Mouse (Mus musculus) liver, embryonic 15.5 days (tissue): ENCODE data around the gene Dnm3. TPM values are rescaled to one million over a fixed set of nuclear protein-coding genes. Genes with fewer than 3 reads are reported as not detected.

Source experiments
- ATAC-seq: fragments of 200-750 bp; cut with Nextera tagmentation; 2 replicates; pipeline ENCODE4 v1.8.0; 2017; ENCODE audit warnings: moderate number of reproducible peaks, mild to moderate bottlenecking, moderate library complexity; ENCODE audit not compliant: insufficient read depth
- H3K27ac ChIP-seq: fragments of 300-500 bp; sonication (generic); replicated peaks from 2 replicates; pipeline ENCODE4 v1.5.1; 2015; ENCODE audit warnings: mild to moderate bottlenecking, inconsistent platforms
- H3K27me3 ChIP-seq: fragments of 300-500 bp; sonication (generic); 2 replicates; pipeline ENCODE4 v1.6.1; 2015; ENCODE audit warnings: mild to moderate bottlenecking, inconsistent platforms
- H3K36me3 ChIP-seq: fragments of 300-500 bp; sonication (generic); replicated peaks from 2 replicates; pipeline ENCODE4 v1.6.1; 2015; ENCODE audit warnings: moderate library complexity, mild to moderate bottlenecking, inconsistent platforms
- H3K4me1 ChIP-seq: fragments of 300-500 bp; sonication (generic); replicated peaks from 2 replicates; pipeline ENCODE4 v1.6.1; 2015; ENCODE audit warnings: inconsistent platforms
- H3K4me2 ChIP-seq: fragments of 300-500 bp; sonication (generic); 2 replicates; pipeline ENCODE4 v1.6.1; 2015; ENCODE audit warnings: moderate library complexity, mild to moderate bottlenecking, inconsistent platforms
- H3K4me3 ChIP-seq: fragments of 300-500 bp; sonication (generic); replicated peaks from 2 replicates; pipeline ENCODE4 v1.5.1; 2015; ENCODE audit warnings: mild to moderate bottlenecking, inconsistent platforms
- H3K9ac ChIP-seq: fragments of 300-500 bp; sonication (generic); 2 replicates; pipeline ENCODE4 v1.6.1; 2015; ENCODE audit warnings: moderate library complexity, mild to moderate bottlenecking, inconsistent platforms
- H3K9me3 ChIP-seq: fragments of 300-500 bp; sonication (generic); replicated peaks from 2 replicates; pipeline ENCODE4 v1.6.1; 2016; ENCODE audit warnings: inconsistent platforms
- WGBS: fragments of 180-500 bp; shearing (Covaris S2); methylation state at CpG from one replicate; pipeline ENCODE4 v1.1.7; 2015; ENCODE audit warnings: mixed read lengths; ENCODE audit not compliant: insufficient replicate concordance; 5-methylcytosine and 5-hydroxymethylcytosine counted together
- polyA plus RNA-seq: library from polyadenylated mRNA; unstranded; fragments of >200 nt; fragmentation: Nextera tagmentation; extraction: Ambion mirVana; gene quantifications from 2 replicates; pipeline ENCODE4 v1.2.1, GENCODE M21; 2015

Gene Dnm3
- polyA plus RNA-seq, 1 experiment from 2014 or later: 1.2 TPM

- no peaks in the 10 kb centered on the region for H3K36me3 ChIP-seq
- H3K4me2 ChIP-seq: no peak overlapping the region
- no peak overlapping the region for H3K9ac ChIP-seq
- no peaks in the 10 kb centered on the region for H3K9me3 ChIP-seq
- no peak for ATAC-seq
- no peak overlapping the region for H3K4me3 ChIP-seq
- WGBS: 71% methylated on average over 8 of the region's 8 CpGs
- H3K4me1 ChIP-seq: 0 out of 2 replicates have a peak, but pooled peaks cover 7% of the 10 kb centered on the region
- no peak overlapping the region for H3K27ac ChIP-seq
- H3K27me3 ChIP-seq: no peaks in the 10 kb centered on the region
Observed at GRCm38 (mm10) chr1:162009086-162009485, 468.7 kb downstream of the Dnm3 start.

DNA sequence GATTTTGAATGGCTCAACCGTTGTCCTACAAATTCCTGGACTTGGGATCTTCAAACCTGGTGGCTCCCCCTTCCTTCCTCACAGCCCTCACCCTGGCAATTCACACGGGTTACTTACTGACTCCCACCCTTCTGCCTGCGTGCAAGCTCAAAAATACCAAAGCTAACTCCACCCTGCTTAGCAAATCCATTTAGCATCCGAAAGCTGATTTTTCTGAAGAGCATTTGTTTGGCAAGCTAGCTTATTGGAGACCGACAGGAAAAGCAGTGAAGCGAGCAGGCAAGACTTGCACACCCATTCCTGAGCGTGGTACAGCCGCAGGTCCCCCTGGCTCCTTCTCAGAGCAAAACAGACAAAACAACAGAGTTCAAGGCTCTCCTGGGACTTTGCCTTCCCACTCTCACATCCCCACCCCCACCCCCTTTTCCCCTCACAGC is 469.2 kb downstream of the Dnm3 start:
- 55% methylated on average over 8 of the region's 8 CpGs for WGBS

DNA sequence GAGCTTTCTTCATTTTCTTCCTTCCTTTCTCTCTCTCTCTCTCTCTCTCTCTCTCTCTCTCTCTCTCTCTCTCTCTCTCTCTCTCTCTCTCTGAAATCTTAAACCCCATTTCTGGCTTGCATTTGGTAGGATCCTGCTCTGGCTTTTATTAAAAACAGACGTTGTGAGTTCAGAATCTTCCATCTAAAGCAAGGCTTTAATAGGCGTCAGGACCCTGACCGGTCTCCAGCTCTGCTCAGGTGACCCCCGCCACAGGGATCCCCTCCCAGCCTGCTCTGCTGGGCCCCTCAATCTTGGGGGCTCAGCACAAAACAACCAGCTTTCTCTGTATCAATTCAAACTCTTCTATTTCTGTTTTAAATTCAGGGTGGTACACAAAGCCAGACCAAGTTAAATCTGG is 469.6 kb downstream of the Dnm3 start:
- no peak overlapping the region for H3K27ac ChIP-seq
- WGBS: 54% methylated on average over 4 of the region's 4 CpGs
- no peak overlapping the region for H3K4me3 ChIP-seq
- no peak overlapping the region for H3K4me2 ChIP-seq
- H3K36me3 ChIP-seq: no peaks in the 10 kb centered on the region
- H3K4me1 ChIP-seq: 0 out of 2 replicates have a peak, but pooled peaks cover 3% of the 10 kb centered on the region
- no peak for ATAC-seq
- no peaks in the 10 kb centered on the region for H3K9me3 ChIP-seq
- H3K27me3 ChIP-seq: no peaks in the 10 kb centered on the region
- no peak overlapping the region for H3K9ac ChIP-seq

More for the DNA sequence above, 469.2 kb downstream of the Dnm3 start:
- Histone ChIP-seq H3K4me1 (0 out of 2 replicates have a peak, but pooled peaks cover 7% of the 10 kb centered on the region), H3K36me3 (no peaks in the 10 kb centered on the region), H3K4me2 (no peak overlapping the region), H3K27me3 (no peaks in the 10 kb centered on the region), H3K27ac (no peak overlapping the region), H3K9ac (no peak overlapping the region), H3K9me3 (no peaks in the 10 kb centered on the region), H3K4me3 (no peak overlapping the region)
- no peak for ATAC-seq

GRCm38 (mm10) chr1:162006109-162006508 is 471.7 kb downstream of the Dnm3 start:
- H3K36me3 ChIP-seq: no peaks in the 10 kb centered on the region
- WGBS: 42% methylated on average over 9 of the region's 9 CpGs
- no peak for ATAC-seq
- H3K4me1 ChIP-seq: 0 out of 2 replicates have a peak, but pooled peaks cover 3% of the 10 kb centered on the region
- no peaks in the 10 kb centered on the region for H3K27me3 ChIP-seq
- no peak overlapping the region for H3K4me3 ChIP-seq
- no peaks in the 10 kb centered on the region for H3K9me3 ChIP-seq
- no peak overlapping the region for H3K27ac ChIP-seq
- no peak overlapping the region for H3K4me2 ChIP-seq
- no peak overlapping the region for H3K9ac ChIP-seq

- peak; percentile 58 for ATAC-seq
- no peaks in the 10 kb centered on the region for H3K9me3 ChIP-seq
- no peak overlapping the region for H3K9ac ChIP-seq
- H3K4me1 ChIP-seq: 0 out of 2 replicates have a peak, but pooled peaks cover 3% of the 10 kb centered on the region
- no peaks in the 10 kb centered on the region for H3K36me3 ChIP-seq
- peak overlapping the region; percentile 30 for H3K4me3 ChIP-seq
- 34% methylated on average over 23 of the region's 23 CpGs for WGBS
- H3K4me2 ChIP-seq: peak overlapping the region; percentile 32
- H3K27ac ChIP-seq: peak overlapping the region; percentile 66
- no peaks in the 10 kb centered on the region for H3K27me3 ChIP-seq
Observed at GRCm38 (mm10) chr1:162004821-162005770, 472.7 kb downstream of the Dnm3 start.

DNA sequence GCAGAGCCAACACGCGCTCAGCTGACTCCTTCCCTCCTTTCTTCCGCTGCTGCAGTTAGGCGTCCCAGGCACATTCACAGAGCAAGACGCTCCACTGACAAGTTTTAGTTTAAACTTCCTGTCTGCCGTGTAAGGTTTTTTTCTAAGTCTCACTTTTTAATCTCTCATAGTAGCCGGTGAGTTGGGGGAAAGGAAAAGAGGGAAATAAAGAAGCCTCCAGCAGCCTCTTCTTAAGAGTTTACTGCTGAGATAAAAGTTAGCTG is 473.4 kb downstream of the Dnm3 start:
- Histone ChIP-seq H3K4me3 (no peak overlapping the region), H3K9ac (no peak overlapping the region), H3K36me3 (no peaks in the 10 kb centered on the region), H3K4me2 (no peak overlapping the region), H3K27me3 (no peaks in the 10 kb centered on the region), H3K4me1 (0 out of 2 replicates have a peak, but pooled peaks cover 6% of the 10 kb centered on the region), H3K9me3 (no peaks in the 10 kb centered on the region), H3K27ac (peak overlapping the region; percentile 41; the same call in 1 of the 2 replicates)
- 35% methylated on average over 7 of the region's 7 CpGs for WGBS
- ATAC-seq: no peak

- 0 out of 2 replicates have a peak, but pooled peaks cover 8% of the 10 kb centered on the region for H3K4me1 ChIP-seq
- no peaks in the 10 kb centered on the region for H3K36me3 ChIP-seq
- 55% methylated on average over 14 of the region's 14 CpGs for WGBS
- H3K4me3 ChIP-seq: no peak overlapping the region
- no peaks in the 10 kb centered on the region for H3K27me3 ChIP-seq
- no peaks in the 10 kb centered on the region for H3K9me3 ChIP-seq
- ATAC-seq: no peak
- H3K27ac ChIP-seq: no peak overlapping the region
- H3K4me2 ChIP-seq: no peak overlapping the region
- H3K9ac ChIP-seq: no peak overlapping the region
Observed at GRCm38 (mm10) chr1:162003729-162004517, 473.9 kb downstream of the Dnm3 start.

DNA sequence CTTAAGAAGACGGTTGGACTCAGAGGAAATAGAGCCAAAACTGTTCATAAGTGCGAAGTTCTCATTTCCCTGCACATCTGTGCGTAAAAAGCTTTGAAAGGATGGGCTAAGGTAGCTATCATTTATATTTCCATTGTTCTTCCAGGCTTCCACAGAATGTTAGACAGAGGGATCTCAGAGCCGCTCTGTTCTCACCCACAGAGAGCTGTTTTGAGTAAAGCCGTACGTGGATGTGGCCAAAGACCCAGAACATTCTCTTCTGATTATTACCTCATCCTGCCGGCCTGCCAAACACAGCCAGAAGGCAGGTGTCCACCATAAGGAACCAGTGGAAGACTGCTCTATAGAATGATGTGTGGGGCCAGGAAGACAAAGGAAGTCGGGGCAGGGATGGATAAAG is 476.5 kb downstream of the Dnm3 start:
- Histone ChIP-seq H3K4me2 (no peak overlapping the region), H3K4me1 (0 out of 2 replicates have a peak, but pooled peaks cover 8% of the 10 kb centered on the region), H3K27me3 (no peaks in the 10 kb centered on the region), H3K4me3 (no peak overlapping the region), H3K27ac (no peak overlapping the region), H3K36me3 (no peaks in the 10 kb centered on the region), H3K9me3 (no peaks in the 10 kb centered on the region), H3K9ac (no peak overlapping the region)
- WGBS: 71% methylated on average over 8 of the region's 8 CpGs
- no peak for ATAC-seq

DNA sequence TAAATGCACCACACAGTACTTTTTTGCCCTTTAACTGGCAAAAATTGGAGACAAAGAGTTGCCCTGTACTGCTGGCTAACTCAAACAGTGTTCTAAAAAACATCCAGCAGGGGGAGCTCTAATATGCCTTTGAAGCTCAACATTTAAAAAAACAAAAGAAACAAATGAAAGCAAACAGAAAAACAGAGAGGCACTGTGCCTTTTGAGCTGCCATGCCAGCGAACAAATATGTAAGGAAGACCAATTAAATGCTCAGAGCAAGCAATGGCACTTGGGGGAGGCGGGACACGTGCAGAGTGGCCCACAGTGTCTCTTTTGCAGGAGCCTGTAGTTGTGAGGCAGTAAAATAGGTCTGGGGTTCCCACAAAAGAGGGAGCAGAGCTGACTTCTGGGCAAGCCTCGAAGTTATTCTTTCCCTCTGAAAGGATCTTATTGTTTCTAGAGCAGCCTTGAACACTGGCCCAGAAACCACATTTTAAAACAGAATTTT is 477.9 kb downstream of the Dnm3 start:
- WGBS: 10% methylated on average over 4 of the region's 4 CpGs
- H3K4me3 ChIP-seq: no peak overlapping the region
- H3K27ac ChIP-seq: no peak overlapping the region
- no peaks in the 10 kb centered on the region for H3K36me3 ChIP-seq
- H3K4me1 ChIP-seq: 0 out of 2 replicates have a peak, but pooled peaks cover 5% of the 10 kb centered on the region
- H3K4me2 ChIP-seq: peak overlapping the region; percentile 29; the same call in 1 of the 2 replicates
- no peak overlapping the region for H3K9ac ChIP-seq
- no peaks in the 10 kb centered on the region for H3K9me3 ChIP-seq
- H3K27me3 ChIP-seq: no peaks in the 10 kb centered on the region
- ATAC-seq: no peak

- no peak overlapping the region for H3K27ac ChIP-seq
- H3K36me3 ChIP-seq: no peaks in the 10 kb centered on the region
- H3K4me1 ChIP-seq: 0 out of 2 replicates have a peak, but pooled peaks cover 5% of the 10 kb centered on the region
- no peak overlapping the region for H3K4me2 ChIP-seq
- no peaks in the 10 kb centered on the region for H3K27me3 ChIP-seq
- no peaks in the 10 kb centered on the region for H3K9me3 ChIP-seq
- no peak overlapping the region for H3K4me3 ChIP-seq
- ATAC-seq: no peak
- no peak overlapping the region for H3K9ac ChIP-seq
- 27% methylated on average over 5 of the region's 5 CpGs for WGBS
Observed at GRCm38 (mm10) chr1:161999338-161999737, 478.5 kb downstream of the Dnm3 start.

GRCm38 (mm10) chr1:161998781-161999180 is 479.1 kb downstream of the Dnm3 start:
- H3K9ac ChIP-seq: no peak overlapping the region
- 0 out of 2 replicates have a peak, but pooled peaks cover 5% of the 10 kb centered on the region for H3K4me1 ChIP-seq
- no peak overlapping the region for H3K27ac ChIP-seq
- H3K9me3 ChIP-seq: no peaks in the 10 kb centered on the region
- no peak overlapping the region for H3K4me2 ChIP-seq
- ATAC-seq: no peak
- no peak overlapping the region for H3K4me3 ChIP-seq
- WGBS: 14% methylated on average over 4 of the region's 4 CpGs
- no peaks in the 10 kb centered on the region for H3K36me3 ChIP-seq
- H3K27me3 ChIP-seq: no peaks in the 10 kb centered on the region
